Mouse (Mus musculus) embryo, embryonic 10 days (tissue): ENCODE measurements at regions not wholly inside any gene's neighbourhood (a gene's known extent, or its start where the extent isn't known, plus 50 kb on each side); places are given as distances from the start of the nearest gene placed in this dataset.
"Not testable (repeated sequence)": the region's sequence is repeated elsewhere in the genome, so short reads cannot be mapped to it uniquely, and the experiment has no call there.

Experiments used
- DNase-seq: peaks from one replicate; pipeline ENCODE4 v3.0.0-alpha.2; 2015; ENCODE audit warnings: low spot score

GRCm38 (mm10) chr12:106308956-106309610, 299.1 kb downstream of the Vrk1 start:
- no peak for DNase-seq

GRCm38 (mm10) chr12:106310171-106310570, 300.1 kb downstream of the Vrk1 start:
- DNase-seq: no peak

- peak; percentile 62 for DNase-seq
These were observed 300.7 kb downstream of the Vrk1 start for GRCm38 (mm10) chr12:106310585-106311319.

GRCm38 (mm10) chr12:106311320-106311825, 301.3 kb downstream of the Vrk1 start:
- DNase-seq: no peak

- DNase-seq: peak; percentile 68
These were observed 302.0 kb downstream of the Vrk1 start for GRCm38 (mm10) chr12:106311831-106312600.

- DNase-seq: no peak
These were observed 307.7 kb downstream of the Vrk1 start for GRCm38 (mm10) chr12:106317738-106318137.

GRCm38 (mm10) chr12:106321511-106321910, 311.5 kb downstream of the Vrk1 start:
- no peak for DNase-seq

- no peak for DNase-seq
These were observed 316.6 kb downstream of the Vrk1 start for GRCm38 (mm10) chr12:106326611-106327010.

GRCm38 (mm10) chr12:106327351-106327750, 317.3 kb downstream of the Vrk1 start:
- no peak for DNase-seq

GRCm38 (mm10) chr12:106357867-106358266, 347.8 kb downstream of the Vrk1 start:
- DNase-seq: no peak

GRCm38 (mm10) chr12:106361646-106362045, 351.6 kb downstream of the Vrk1 start:
- not testable (repeated sequence) for DNase-seq

- DNase-seq: no peak
These were observed 364.9 kb downstream of the Vrk1 start for GRCm38 (mm10) chr12:106374840-106375375.

- no peak for DNase-seq
These were observed 365.9 kb downstream of the Vrk1 start for GRCm38 (mm10) chr12:106375886-106376285.

GRCm38 (mm10) chr12:106376783-106377182, 366.8 kb downstream of the Vrk1 start:
- DNase-seq: no peak

GRCm38 (mm10) chr12:106377281-106377680, 367.3 kb downstream of the Vrk1 start:
- DNase-seq: no peak

GRCm38 (mm10) chr12:106377761-106378160, 367.7 kb downstream of the Vrk1 start:
- DNase-seq: no peak

GRCm38 (mm10) chr12:106378303-106379075, 368.5 kb downstream of the Vrk1 start:
- DNase-seq: peak; percentile 67

- DNase-seq: peak; percentile 81
These were observed 369.1 kb downstream of the Vrk1 start for GRCm38 (mm10) chr12:106379151-106379594.

- peak; percentile 21 for DNase-seq
These were observed 369.8 kb downstream of the Vrk1 start for GRCm38 (mm10) chr12:106379779-106380178.

- no peak for DNase-seq
These were observed 371.8 kb downstream of the Vrk1 start for GRCm38 (mm10) chr12:106381821-106382220.

- DNase-seq: no peak
These were observed 379.2 kb downstream of the Vrk1 start for GRCm38 (mm10) chr12:106389214-106389613.
